Mouse (Mus musculus) T-helper 1 cell (primary cell): ENCODE results near the gene Gm48552.

Experiments
- in situ Hi-C: fragments of 300-600 bp; cut with MboI, MseI; formaldehyde crosslinking; loops from one replicate; pipeline ENCODE4 v1.15.1; 2025; ENCODE audit warnings: high pct_unique_total_duplicates

The Gm48552 gene

GRCm38 (mm10) chr10:81405588-81406201 is 16.9 kb downstream of the Gm48552 start:
- in situ Hi-C loops = no loop called here

- in situ Hi-C loops = no loop called here
Measured at GRCm38 (mm10) chr10:81406504-81407440, 18.0 kb downstream of the Gm48552 start.

- in situ Hi-C loops = no loop called here
Measured at GRCm38 (mm10) chr10:81407539-81408423, 19.0 kb downstream of the Gm48552 start.

- in situ Hi-C loops = no loop called here
Measured at GRCm38 (mm10) chr10:81408424-81408729, 19.6 kb downstream of the Gm48552 start.

DNA sequence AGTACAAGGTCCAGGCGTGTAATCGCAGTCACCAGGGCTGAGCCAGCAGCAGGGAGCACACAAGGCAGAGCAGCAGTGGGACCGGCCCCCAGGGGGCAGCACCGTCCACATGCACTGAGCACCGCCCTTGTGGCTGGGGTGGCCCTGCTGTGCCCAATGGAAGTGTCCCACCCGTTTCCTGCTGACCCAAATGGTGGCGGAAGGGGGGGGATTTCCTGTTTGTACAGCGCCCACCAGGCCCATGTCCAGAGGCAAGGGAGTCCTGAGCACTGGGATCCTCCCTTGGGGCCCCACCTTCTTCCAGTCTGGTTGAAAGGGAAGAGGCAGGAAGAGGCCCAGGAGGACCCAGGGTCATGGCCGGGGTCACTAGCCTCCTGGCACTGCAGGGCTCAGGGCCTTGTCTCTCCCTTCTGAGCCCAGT is 20.1 kb downstream of the Gm48552 start:
- in situ Hi-C loops = no loop called here

- in situ Hi-C loops = no loop called here
Measured at GRCm38 (mm10) chr10:81409330-81409729, 20.5 kb downstream of the Gm48552 start.

DNA sequence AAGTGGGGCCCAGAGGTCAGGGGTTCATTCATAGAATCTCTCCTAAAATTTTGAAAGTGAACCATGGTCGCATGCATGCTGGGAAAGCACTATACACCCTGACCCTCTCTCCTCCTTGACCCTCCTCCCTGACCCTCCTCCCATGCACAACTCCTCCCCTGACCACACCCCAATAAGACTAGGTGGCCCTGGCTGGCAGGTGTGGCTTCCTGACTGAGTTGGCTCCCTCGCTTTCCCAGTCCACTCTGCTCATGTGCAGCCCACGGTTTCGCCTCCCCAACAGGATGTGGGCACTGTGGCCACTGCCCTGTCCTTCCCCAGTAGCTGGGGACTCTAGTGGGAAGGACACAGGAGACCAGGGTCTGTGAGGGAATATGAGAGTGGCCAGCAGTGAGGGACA is 21.5 kb downstream of the Gm48552 start:
- in situ Hi-C loops = no loop called here

GRCm38 (mm10) chr10:81410981-81411380 is 22.2 kb downstream of the Gm48552 start:
- in situ Hi-C loops = no loop called here

GRCm38 (mm10) chr10:81411471-81412400 is 22.9 kb downstream of the Gm48552 start:
- in situ Hi-C loops = no loop called here

- in situ Hi-C loops = no loop called here
Measured at GRCm38 (mm10) chr10:81412586-81413309, 23.9 kb downstream of the Gm48552 start.

DNA sequence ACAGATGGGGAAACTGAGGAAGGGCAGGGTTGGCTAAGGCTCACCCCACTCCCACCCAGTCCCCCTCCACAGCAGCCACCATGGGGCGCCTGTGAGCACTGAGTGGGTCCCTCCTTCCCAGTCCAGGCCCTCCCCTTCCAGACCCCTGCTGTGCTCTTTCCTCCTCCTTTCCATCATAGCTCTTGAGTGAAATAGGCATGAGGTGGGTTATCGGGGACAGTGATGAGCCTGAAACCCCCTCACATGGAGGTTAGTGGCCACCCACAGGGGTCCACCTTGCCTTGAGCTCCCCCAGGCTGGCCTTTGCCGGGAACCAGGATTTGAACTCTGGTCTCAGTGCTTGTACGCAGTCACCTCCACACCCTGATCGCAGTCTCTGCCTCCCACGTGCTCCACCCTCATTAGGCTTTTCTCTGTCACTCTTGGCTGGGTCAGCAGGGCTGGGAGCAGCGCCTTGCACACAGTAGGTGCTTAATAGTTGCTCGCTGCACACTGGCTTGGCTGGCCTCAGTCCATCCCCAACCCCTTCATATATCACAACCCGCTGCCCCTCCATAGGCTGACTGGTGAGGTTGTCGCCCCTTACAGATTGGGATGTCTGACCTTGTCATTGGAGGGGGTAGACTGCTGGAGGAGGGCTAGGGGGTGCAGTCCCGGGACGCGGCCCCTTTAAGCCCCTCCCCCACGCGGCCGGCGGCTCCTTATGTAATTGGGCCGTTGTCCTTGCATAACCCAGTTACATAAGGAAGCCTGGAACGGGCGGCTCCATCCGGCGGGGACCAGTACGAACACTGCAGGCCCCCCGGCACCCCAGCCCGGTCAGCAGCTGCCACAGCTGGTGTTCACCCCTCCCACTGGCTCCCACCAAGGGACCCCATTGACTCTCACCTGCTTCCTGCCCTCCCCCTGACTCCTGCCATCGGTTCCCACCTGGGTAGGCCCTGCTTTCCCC is 24.8 kb downstream of the Gm48552 start:
- in situ Hi-C loops = no loop called here

DNA sequence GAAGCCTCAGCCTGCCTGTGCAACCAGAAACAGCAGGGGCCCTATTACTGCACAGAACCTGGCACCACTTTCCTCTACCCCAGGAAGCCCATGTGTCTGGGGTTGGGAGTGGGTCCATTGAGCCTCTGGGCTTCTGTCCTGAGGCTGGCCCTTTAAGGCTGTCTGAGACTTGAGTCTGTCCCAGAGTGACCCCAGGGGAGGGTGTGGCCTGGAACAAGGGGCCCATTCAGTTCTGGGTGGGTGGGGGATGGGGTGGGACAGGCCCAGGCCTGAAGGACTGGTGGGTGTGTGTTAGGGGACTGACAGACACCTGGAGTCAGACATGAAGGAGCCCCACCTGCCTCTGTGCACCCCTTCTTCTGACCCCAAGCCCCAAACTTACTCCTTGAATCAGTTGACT is 25.9 kb downstream of the Gm48552 start:
- in situ Hi-C loops = no loop called here

DNA sequence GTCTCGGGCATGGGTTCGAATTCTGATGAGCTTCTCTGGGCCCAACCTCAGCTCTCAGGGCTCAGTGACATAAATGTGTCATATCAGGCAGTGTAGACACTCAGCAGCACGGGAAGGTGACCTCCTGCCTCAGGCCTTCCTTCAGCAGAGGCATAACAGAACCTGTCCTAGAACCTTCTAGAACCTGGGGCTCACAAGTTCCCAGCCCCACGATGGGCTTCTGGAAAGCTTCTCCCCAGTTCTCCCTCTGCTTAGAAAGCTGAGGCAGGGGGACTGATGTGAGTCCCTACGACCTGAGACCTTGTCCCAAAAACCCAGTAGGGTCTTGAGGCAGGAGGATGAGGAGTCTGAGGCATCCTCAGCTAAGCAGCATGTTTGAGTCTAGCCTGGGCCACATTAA is 26.3 kb downstream of the Gm48552 start:
- in situ Hi-C loops = no loop called here

- in situ Hi-C loops = no loop called here
Measured at GRCm38 (mm10) chr10:81415549-81416310, 26.9 kb downstream of the Gm48552 start.

GRCm38 (mm10) chr10:81416581-81417226 is 27.9 kb downstream of the Gm48552 start:
- in situ Hi-C loops = no loop called here

GRCm38 (mm10) chr10:81417227-81418215 is 28.7 kb downstream of the Gm48552 start:
- in situ Hi-C loops = no loop called here
